Mouse (Mus musculus) liver, embryonic 13.5 days (tissue): ENCODE results near the gene Olfr502. TPM values are rescaled to one million over a fixed set of nuclear protein-coding genes. Genes with fewer than 3 reads are reported as not detected.
"Not testable (repeated sequence)": the region's sequence is repeated elsewhere in the genome, so short reads cannot be mapped to it uniquely, and the experiment has no call there.

Experiments
- ATAC-seq: fragments of 200-750 bp; cut with Nextera tagmentation; 2 replicates; pipeline ENCODE4 v1.8.0; 2017; ENCODE audit warnings: low read depth, mild to moderate bottlenecking, moderate number of reproducible peaks, moderate library complexity
- DNase-seq: peaks from one replicate; pipeline ENCODE4 v3.0.0; 2022
- H3K27ac ChIP-seq: fragments of 300-500 bp; sonication (generic); 2 replicates; pipeline ENCODE4 v1.5.1; 2015; ENCODE audit warnings: moderate library complexity, mild to moderate bottlenecking, inconsistent platforms
- H3K27me3 ChIP-seq: fragments of 300-500 bp; sonication (generic); 2 replicates; pipeline ENCODE4 v1.6.1; 2015; ENCODE audit warnings: mild to moderate bottlenecking, inconsistent platforms
- H3K36me3 ChIP-seq: fragments of 300-500 bp; sonication (generic); 2 replicates; pipeline ENCODE4 v1.6.1; 2015; ENCODE audit warnings: mild to moderate bottlenecking, inconsistent platforms
- H3K4me1 ChIP-seq: fragments of 300-500 bp; sonication (generic); replicated peaks from 2 replicates; pipeline ENCODE4 v1.6.1; 2015; ENCODE audit warnings: inconsistent platforms
- H3K4me2 ChIP-seq: fragments of 300-500 bp; sonication (generic); 2 replicates; pipeline ENCODE4 v1.6.1; 2015; ENCODE audit warnings: inconsistent platforms, mild to moderate bottlenecking, moderate library complexity
- H3K4me3 ChIP-seq: fragments of 300-500 bp; sonication (generic); replicated peaks from 2 replicates; pipeline ENCODE4 v1.5.1; 2015; ENCODE audit warnings: mild to moderate bottlenecking, inconsistent platforms
- H3K9ac ChIP-seq: fragments of 300-500 bp; sonication (generic); 2 replicates; pipeline ENCODE4 v1.6.1; 2015; ENCODE audit warnings: mild to moderate bottlenecking, inconsistent platforms
- H3K9me3 ChIP-seq: fragments of 300-500 bp; sonication (generic); replicated peaks from 2 replicates; pipeline ENCODE4 v1.6.1; 2016; ENCODE audit warnings: inconsistent platforms
- WGBS: fragments of 180-500 bp; shearing (Covaris S2); methylation state at CpG from one replicate; pipeline ENCODE4 v1.1.7; 2015; ENCODE audit not compliant: insufficient replicate concordance; 5-methylcytosine and 5-hydroxymethylcytosine counted together
- polyA plus RNA-seq: library from polyadenylated mRNA; unstranded; fragments of >200 nt; fragmentation: Nextera tagmentation; extraction: Ambion mirVana; gene quantifications from 2 replicates; pipeline ENCODE4 v1.2.1, GENCODE M21; 2015

The Olfr502 gene
- not detected in 2 replicates for polyA plus RNA-seq

GRCm38 (mm10) chr7:108524965-108525364 is at the start of gene Olfr502:
Olfr502 (minus strand) TSS chr7:108525065.
- Histone ChIP-seq H3K36me3 (no peaks in the 10 kb centered on the region), H3K27me3 (no peaks in the 10 kb centered on the region), H3K9ac (no peak within 1 kb of the TSS), H3K4me1 (no peaks in the 10 kb centered on the region), H3K4me3 (no peak within 1 kb of the TSS), H3K4me2 (no peak within 1 kb of the TSS), H3K9me3 (peaks cover 5% of the 10 kb centered on the region; the same call in 1 of the 2 replicates), H3K27ac (no peak within 1 kb of the TSS)
- DNase-seq = no peak
- 35% methylated on average over 1 of the region's 1 CpGs for WGBS
- ATAC-seq = no peak

- H3K9ac ChIP-seq = no peak within 1 kb of the TSS
- no peaks in the 10 kb centered on the region for H3K27me3 ChIP-seq
- H3K36me3 ChIP-seq = no peaks in the 10 kb centered on the region
- 69% methylated on average over 1 of the region's 1 CpGs for WGBS
- ATAC-seq (no peak), DNase-seq (no peak)
- 0 out of 2 replicates have a peak, but pooled peaks cover 3% of the 10 kb centered on the region for H3K9me3 ChIP-seq
- H3K4me1 ChIP-seq = no peaks in the 10 kb centered on the region
- no peak within 1 kb of the TSS for H3K27ac ChIP-seq
- H3K4me3 ChIP-seq = no peak within 1 kb of the TSS
- H3K4me2 ChIP-seq = no peak within 1 kb of the TSS
Observed at GRCm38 (mm10) chr7:108565693-108566092, 40.8 kb upstream of the Olfr502 start, which contains the start of gene Olfr504. Olfr504 (minus strand) TSS chr7:108565793.

- H3K4me1 ChIP-seq, H3K27ac ChIP-seq, H3K36me3 ChIP-seq, H3K4me3 ChIP-seq, ATAC-seq, H3K27me3 ChIP-seq, H3K9me3 ChIP-seq, H3K4me2 ChIP-seq, H3K9ac ChIP-seq, DNase-seq: not testable (repeated sequence)
- WGBS = 33% methylated on average over 1 of the region's 1 CpGs
Observed at GRCm38 (mm10) chr7:108544227-108544626, 19.4 kb upstream of the Olfr502 start, which contains the start of gene Olfr503. Olfr503 (plus strand) TSS chr7:108544527.

- H3K27ac ChIP-seq = no peak overlapping the region
- H3K36me3 ChIP-seq = no peaks in the 10 kb centered on the region
- no peaks in the 10 kb centered on the region for H3K4me1 ChIP-seq
- ATAC-seq = no peak
- H3K9me3 ChIP-seq = peaks cover 2% of the 10 kb centered on the region; the same call in 1 of the 2 replicates
- H3K4me2 ChIP-seq = no peak overlapping the region
- H3K27me3 ChIP-seq = no peaks in the 10 kb centered on the region
- DNase-seq = no peak
- no peak overlapping the region for H3K4me3 ChIP-seq
- 71% methylated on average over 13 of the region's 13 CpGs for WGBS
- H3K9ac ChIP-seq = no peak overlapping the region
Observed at GRCm38 (mm10) chr7:108542416-108542815, 17.6 kb upstream of the Olfr502 start.

Other genes with a start within 250 kb of the Olfr502 start
- not detected in 2 replicates for gene Olfr490, start 236.1 kb downstream of the Olfr502 start, polyA plus RNA-seq
- not detected in 2 replicates for gene Olfr491, start 211.6 kb downstream of the Olfr502 start, polyA plus RNA-seq
- gene Olfr492, start 201.4 kb downstream of the Olfr502 start, polyA plus RNA-seq = not detected in 2 replicates
- not detected in 2 replicates for gene Olfr493, start 178.1 kb downstream of the Olfr502 start, polyA plus RNA-seq
- not detected in 2 replicates for gene Olfr494, start 159.7 kb downstream of the Olfr502 start, polyA plus RNA-seq
- gene Olfr495, start 131.9 kb downstream of the Olfr502 start, polyA plus RNA-seq = not detected in 2 replicates
- gene Olfr497, start 104.6 kb downstream of the Olfr502 start, polyA plus RNA-seq = not detected in 2 replicates
- gene Olfr498, start 59.7 kb downstream of the Olfr502 start, polyA plus RNA-seq = not detected in 2 replicates
- not detected in 2 replicates for gene Olfr503, start 19.5 kb upstream of the Olfr502 start, polyA plus RNA-seq
- not detected in 2 replicates for gene Olfr504, start 40.7 kb upstream of the Olfr502 start, polyA plus RNA-seq
- gene Olfr506, start 85.7 kb upstream of the Olfr502 start, polyA plus RNA-seq = not detected in 2 replicates
- not detected in 2 replicates for gene Olfr507, start 96.7 kb upstream of the Olfr502 start, polyA plus RNA-seq
- gene Olfr508, start 104.9 kb upstream of the Olfr502 start, polyA plus RNA-seq = not detected in 2 replicates
- gene Olfr509, start 126.8 kb upstream of the Olfr502 start, polyA plus RNA-seq = not detected in 2 replicates
- gene Olfr510, start 141.4 kb upstream of the Olfr502 start, polyA plus RNA-seq = not detected in 2 replicates
- not detected in 2 replicates for gene Olfr512, start 188.3 kb upstream of the Olfr502 start, polyA plus RNA-seq
- gene Olfr513, start 225.9 kb upstream of the Olfr502 start, polyA plus RNA-seq = not detected in 2 replicates